Mouse (Mus musculus): ENCODE data around the gene Gp9.

The Gp9 gene

GRCm38 (mm10) chr6:87787108-87787890 is 9.4 kb downstream of the Gp9 start:
- DNase-seq (ENCODE audit: low spot score): no peak

- no peak for DNase-seq (ENCODE audit: low spot score)
Observed at GRCm38 (mm10) chr6:87788266-87788895, 10.5 kb downstream of the Gp9 start.

- no peak for DNase-seq (ENCODE audit: low spot score)
Observed at GRCm38 (mm10) chr6:87788896-87789587, 11.2 kb downstream of the Gp9 start.

GRCm38 (mm10) chr6:87789791-87790190 is 11.9 kb downstream of the Gp9 start:
- DNase-seq (ENCODE audit: low spot score): no peak

GRCm38 (mm10) chr6:87790779-87791480 is 13.1 kb downstream of the Gp9 start:
- DNase-seq (ENCODE audit: low spot score): no peak

- no peak for DNase-seq (ENCODE audit: low spot score)
Observed at GRCm38 (mm10) chr6:87791826-87792225, 14.0 kb downstream of the Gp9 start.

GRCm38 (mm10) chr6:87793821-87794510 is 16.1 kb downstream of the Gp9 start:
- no peak for DNase-seq (ENCODE audit: low spot score)

- DNase-seq (ENCODE audit: low spot score): no peak
Observed at GRCm38 (mm10) chr6:87795385-87796150, 17.7 kb downstream of the Gp9 start.

- no peak for DNase-seq (ENCODE audit: low spot score)
Observed at GRCm38 (mm10) chr6:87796251-87796880, 18.5 kb downstream of the Gp9 start.

GRCm38 (mm10) chr6:87797321-87797720 is 19.4 kb downstream of the Gp9 start:
- DNase-seq (ENCODE audit: low spot score): no peak

GRCm38 (mm10) chr6:87799576-87799975 is 21.7 kb downstream of the Gp9 start:
- no peak for DNase-seq (ENCODE audit: low spot score)

GRCm38 (mm10) chr6:87802462-87802861 is 24.6 kb downstream of the Gp9 start:
- DNase-seq (ENCODE audit: low spot score): no peak

- no peak for DNase-seq (ENCODE audit: low spot score)
Observed at GRCm38 (mm10) chr6:87804036-87804435, 26.2 kb downstream of the Gp9 start.

GRCm38 (mm10) chr6:87804886-87805285 is 27.0 kb downstream of the Gp9 start:
- DNase-seq (ENCODE audit: low spot score): no peak

- DNase-seq (ENCODE audit: low spot score): no peak
Observed at GRCm38 (mm10) chr6:87805448-87805847, 27.6 kb downstream of the Gp9 start.

GRCm38 (mm10) chr6:87806028-87806427 is 28.2 kb downstream of the Gp9 start:
- no peak for DNase-seq (ENCODE audit: low spot score)

GRCm38 (mm10) chr6:87806857-87807256 is 29.0 kb downstream of the Gp9 start:
- no peak for DNase-seq (ENCODE audit: low spot score)

GRCm38 (mm10) chr6:87807735-87808440 is 30.0 kb downstream of the Gp9 start:
- no peak for DNase-seq (ENCODE audit: low spot score)

GRCm38 (mm10) chr6:87808521-87808920 is 30.6 kb downstream of the Gp9 start:
- DNase-seq (ENCODE audit: low spot score): no peak

GRCm38 (mm10) chr6:87809144-87809543 is 31.3 kb downstream of the Gp9 start:
- DNase-seq (ENCODE audit: low spot score): no peak
